Mouse (Mus musculus): ENCODE measurements around the gene Asnsd1. TPM values are rescaled to one million over a fixed set of nuclear protein-coding genes. Genes with fewer than 3 reads are reported as not detected.
"Not testable (repeated sequence)": the region's sequence is repeated elsewhere in the genome, so short reads cannot be mapped to it uniquely, and the experiment has no call there.

The Asnsd1 gene
- polyA plus RNA-seq, 1 experiment: 45.2 TPM

- TF ChIP-seq CTCF (IDR thresholded peaks at IDR 0.05; ENCODE audit: control insufficient read depth, insufficient read depth, low read length): no peak
- no peak for TF ChIP-seq POLR2A (IDR thresholded peaks at IDR 0.05; ENCODE audit: borderline replicate concordance, control insufficient read depth, low read depth, low read length)
- Histone ChIP-seq H3K4me3 (replicated peaks; ENCODE audit: control insufficient read depth, low read depth, low read length) (no peak overlapping the region), H3K27ac (ENCODE audit: control insufficient read depth, insufficient read depth, low read depth, low read length, poor library complexity) (no peak overlapping the region), H3K4me1 (ENCODE audit: control insufficient read depth, insufficient read depth, low read length) (no peaks in the 10 kb centered on the region)
Measured at GRCm38 (mm10) chr1:53335465-53335864, 17.1 kb downstream of the Asnsd1 start.

GRCm38 (mm10) chr1:53333527-53333926 lies 19.0 kb downstream of the Asnsd1 start:
- 64% methylated on average over 5 of the region's 5 CpGs for WGBS
- not testable (repeated sequence) for H3K4me3 ChIP-seq (replicated peaks; ENCODE audit: control insufficient read depth, low read depth, low read length); H3K4me1 ChIP-seq (ENCODE audit: control insufficient read depth, insufficient read depth, low read length); H3K27ac ChIP-seq (ENCODE audit: control insufficient read depth, insufficient read depth, low read depth, low read length, poor library complexity)

DNA sequence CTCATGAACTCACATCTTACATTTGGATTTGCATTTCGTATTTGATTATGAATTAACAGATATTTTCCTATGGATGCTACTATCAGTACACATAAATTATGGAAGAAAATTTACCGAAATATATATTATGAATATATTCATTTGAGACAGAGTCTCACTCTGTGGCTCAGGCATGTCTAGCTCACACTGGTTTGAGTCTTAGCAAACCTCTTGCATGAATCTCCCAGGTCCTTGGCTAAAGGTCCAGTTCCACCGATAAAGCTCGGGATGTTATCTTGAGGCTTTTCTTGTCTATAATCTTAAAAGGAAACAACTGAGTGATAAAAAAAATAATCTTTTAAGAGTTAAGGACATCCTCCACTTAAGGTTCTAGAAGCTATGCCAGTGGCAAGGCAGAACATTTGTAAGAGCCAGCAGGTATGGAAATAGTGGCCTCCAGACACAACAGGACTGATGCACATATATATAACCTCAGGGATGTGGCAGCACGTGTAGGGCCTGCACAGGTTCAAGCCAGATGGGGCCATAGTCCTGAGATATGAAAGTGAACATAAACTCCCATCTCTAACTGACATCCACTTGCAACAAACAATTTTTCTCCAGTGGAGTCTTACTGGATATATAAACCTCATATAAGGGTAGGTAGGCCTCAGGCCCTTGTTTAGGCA lies 27.6 kb downstream of the Asnsd1 start:
- H3K4me1 ChIP-seq (ENCODE audit: control insufficient read depth, insufficient read depth, low read length): no peaks in the 10 kb centered on the region; the same call in 1 of the 2 replicates
- TF ChIP-seq POLR2A (IDR thresholded peaks at IDR 0.05; ENCODE audit: borderline replicate concordance, control insufficient read depth, low read depth, low read length) (no peak), CTCF (IDR thresholded peaks at IDR 0.05; ENCODE audit: control insufficient read depth, insufficient read depth, low read length) (no peak)
- H3K27ac ChIP-seq (ENCODE audit: control insufficient read depth, insufficient read depth, low read depth, low read length, poor library complexity): no peak overlapping the region
- WGBS: 84% methylated on average over 5 of the region's 5 CpGs
- H3K4me3 ChIP-seq (replicated peaks; ENCODE audit: control insufficient read depth, low read depth, low read length): no peak overlapping the region

GRCm38 (mm10) chr1:53324277-53324676 lies 28.3 kb downstream of the Asnsd1 start:
- 91% methylated on average over 1 of the region's 1 CpGs for WGBS
- Histone ChIP-seq H3K27ac (ENCODE audit: control insufficient read depth, insufficient read depth, low read depth, low read length, poor library complexity) (no peak overlapping the region), H3K4me1 (ENCODE audit: control insufficient read depth, insufficient read depth, low read length) (no peaks in the 10 kb centered on the region; the same call in 1 of the 2 replicates), H3K4me3 (replicated peaks; ENCODE audit: control insufficient read depth, low read depth, low read length) (no peak overlapping the region)
- TF ChIP-seq POLR2A (IDR thresholded peaks at IDR 0.05; ENCODE audit: borderline replicate concordance, control insufficient read depth, low read depth, low read length) (no peak), CTCF (IDR thresholded peaks at IDR 0.05; ENCODE audit: control insufficient read depth, insufficient read depth, low read length) (no peak)

- TF ChIP-seq CTCF (IDR thresholded peaks at IDR 0.05; ENCODE audit: control insufficient read depth, insufficient read depth, low read length) (no peak), POLR2A (IDR thresholded peaks at IDR 0.05; ENCODE audit: borderline replicate concordance, control insufficient read depth, low read depth, low read length) (no peak)
- 92% methylated on average over 5 of the region's 5 CpGs for WGBS
- no peak overlapping the region for H3K27ac ChIP-seq (ENCODE audit: control insufficient read depth, insufficient read depth, low read depth, low read length, poor library complexity)
- H3K4me3 ChIP-seq (replicated peaks; ENCODE audit: control insufficient read depth, low read depth, low read length): no peak overlapping the region
- H3K4me1 ChIP-seq (ENCODE audit: control insufficient read depth, insufficient read depth, low read length): no peaks in the 10 kb centered on the region; the same call in 1 of the 2 replicates
Measured at GRCm38 (mm10) chr1:53323254-53323653, 29.3 kb downstream of the Asnsd1 start.

DNA sequence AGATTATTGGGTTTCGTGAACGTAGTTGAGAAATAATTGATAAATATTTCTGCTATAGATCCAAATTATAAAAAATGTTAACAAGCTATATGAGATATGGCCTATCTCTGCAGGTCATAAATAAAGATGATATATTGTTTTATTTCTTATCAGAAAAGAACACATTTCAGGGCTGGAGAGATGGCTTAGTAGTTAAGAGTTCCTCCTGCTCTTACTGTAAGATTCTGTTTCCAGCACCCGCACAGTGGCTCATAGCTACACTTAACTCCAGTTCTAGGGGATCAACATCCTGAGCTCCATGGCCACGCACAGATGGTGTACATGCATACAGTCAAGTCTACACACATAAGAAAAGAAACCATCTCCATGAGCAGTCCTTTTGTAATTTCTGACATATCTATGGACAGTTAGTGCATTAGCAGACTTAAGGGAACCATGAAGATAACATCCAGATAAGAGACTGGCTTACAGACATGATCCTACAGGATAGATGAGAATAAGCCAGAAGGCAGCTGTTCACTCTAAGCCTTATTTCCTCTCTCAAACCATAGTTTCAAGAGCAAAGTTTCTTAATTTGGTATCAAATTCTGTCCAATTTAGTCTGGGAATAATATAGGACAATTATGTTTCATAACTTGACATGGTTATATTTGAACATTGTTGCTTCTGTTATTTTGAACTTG lies 30.7 kb downstream of the Asnsd1 start:
- Histone ChIP-seq H3K4me1 (ENCODE audit: control insufficient read depth, insufficient read depth, low read length) (no peaks in the 10 kb centered on the region; the same call in 1 of the 2 replicates), H3K27ac (ENCODE audit: control insufficient read depth, insufficient read depth, low read depth, low read length, poor library complexity) (no peak overlapping the region), H3K4me3 (replicated peaks; ENCODE audit: control insufficient read depth, low read depth, low read length) (no peak overlapping the region)
- 81% methylated on average over 4 of the region's 4 CpGs for WGBS
- TF ChIP-seq CTCF (IDR thresholded peaks at IDR 0.05; ENCODE audit: control insufficient read depth, insufficient read depth, low read length) (no peak), POLR2A (IDR thresholded peaks at IDR 0.05; ENCODE audit: borderline replicate concordance, control insufficient read depth, low read depth, low read length) (no peak)

DNA sequence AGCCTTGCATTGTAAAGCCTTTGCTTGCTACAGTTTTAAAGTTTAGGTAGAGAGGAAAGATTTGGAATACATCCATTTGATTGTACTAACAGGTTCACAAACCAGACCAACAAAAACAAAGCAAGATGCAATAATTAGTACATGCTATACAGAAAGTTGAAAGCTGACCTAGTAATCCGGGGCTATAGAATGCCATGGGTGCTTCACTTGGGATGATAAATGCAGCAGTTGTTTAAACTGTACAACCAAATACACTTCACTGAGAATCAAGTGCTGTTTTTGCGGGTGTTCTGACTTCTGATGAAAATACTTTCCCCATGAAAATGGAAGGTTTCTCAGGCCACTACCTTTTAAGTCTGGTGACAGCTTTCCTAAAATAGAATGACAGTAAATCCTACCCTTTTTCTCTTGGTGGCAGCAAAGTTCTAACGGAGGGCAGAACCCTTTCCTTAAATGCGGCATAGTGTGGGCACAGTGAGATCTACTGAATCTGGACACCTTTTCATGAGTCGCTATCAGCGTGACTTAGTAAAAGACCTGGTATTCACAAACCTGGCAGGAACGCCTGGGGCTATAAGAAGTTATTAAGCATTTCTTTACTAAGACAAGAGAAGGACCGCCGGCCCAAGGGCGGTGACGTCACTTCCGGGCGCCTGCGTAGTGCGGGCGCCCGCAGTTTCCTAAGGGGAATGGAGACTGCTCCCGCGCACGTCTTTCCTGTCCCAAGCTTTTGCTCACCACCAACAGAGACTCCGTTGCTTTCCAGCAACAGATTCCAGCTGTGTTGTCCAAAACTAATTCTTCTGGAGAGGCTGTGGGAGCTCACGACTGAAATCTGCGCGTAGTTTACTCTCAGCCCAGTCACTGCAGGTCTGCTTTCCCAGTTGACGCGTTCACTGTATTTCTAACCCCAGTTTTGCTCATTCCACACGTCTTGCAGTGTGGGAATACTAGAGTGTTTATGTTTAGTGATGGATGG lies 39.3 kb downstream of the Asnsd1 start, which contains the start of gene Osgepl1:
Gene Osgepl1, plus strand, starts transcription at position 636 of the 979 bp plus-strand sequence.
- peak within 1 kb of the TSS; percentile 18 for H3K27ac ChIP-seq (ENCODE audit: control insufficient read depth, insufficient read depth, low read depth, low read length, poor library complexity)
- H3K4me3 ChIP-seq (replicated peaks; ENCODE audit: control insufficient read depth, low read depth, low read length): peak within 1 kb of the TSS; percentile 84
- WGBS: 2% methylated on average over 27 of the region's 27 CpGs
- TF ChIP-seq POLR2A (IDR thresholded peaks at IDR 0.05; ENCODE audit: borderline replicate concordance, control insufficient read depth, low read depth, low read length) (peak; percentile 34; the same call in 1 of the 2 replicates), CTCF (IDR thresholded peaks at IDR 0.05; ENCODE audit: control insufficient read depth, insufficient read depth, low read length) (no peak)
- H3K4me1 ChIP-seq (ENCODE audit: control insufficient read depth, insufficient read depth, low read length): no peaks in the 10 kb centered on the region

- no peak for TF ChIP-seq CTCF (IDR thresholded peaks at IDR 0.05; ENCODE audit: control insufficient read depth, insufficient read depth, low read length)
- TF ChIP-seq POLR2A (IDR thresholded peaks at IDR 0.05; ENCODE audit: borderline replicate concordance, control insufficient read depth, low read depth, low read length): no peak
- Histone ChIP-seq H3K4me3 (replicated peaks; ENCODE audit: control insufficient read depth, low read depth, low read length) (no peak overlapping the region), H3K27ac (ENCODE audit: control insufficient read depth, insufficient read depth, low read depth, low read length, poor library complexity) (no peak overlapping the region), H3K4me1 (ENCODE audit: control insufficient read depth, insufficient read depth, low read length) (no peaks in the 10 kb centered on the region; the same call in 1 of the 2 replicates)
- WGBS: 84% methylated on average over 4 of the region's 4 CpGs
Measured at GRCm38 (mm10) chr1:53300506-53300905, 52.0 kb downstream of the Asnsd1 start.
